8 mouse cellular contexts compared by ENCODE assay signal in genomic region chr17:88529519-88530235, GRCm38 (mm10). TPM values are rescaled to one million over a fixed set of nuclear protein-coding genes. Genes with fewer than 3 reads are reported as not detected.
A peak's percentile ranks its signal among the peaks of the same experiment; 100 is the strongest.
DNase-seq lines count a peak whose midpoint lies in the region; ATAC-seq and TF ChIP-seq lines count a peak whose summit lies in the region.

Gene Ppp1r21, plus strand, starts transcription at chr17:88530118.

- peak; percentile 67; the same call in 1 of the 2 replicates for TF ChIP-seq POLR2A in brain, embryonic 14.5 days (IDR thresholded peaks at IDR 0.05; ENCODE audit: borderline replicate concordance, extremely low read depth, insufficient read depth, insufficient read length, poor library complexity, severe bottlenecking)
- TF ChIP-seq POLR2A in liver, adult 2 months (IDR thresholded peaks at IDR 0.05; ENCODE audit: extremely low read depth, insufficient read depth, low read length): 0 out of 2 replicates have a peak, but pooled peaks have one; percentile 52
- TF ChIP-seq POLR2A in myocyte (IDR thresholded peaks at IDR 0.05; ENCODE audit: insufficient read length, low read depth): peak; percentile 71

- peak within 1 kb of the TSS; percentile 79 for H3K4me2 ChIP-seq in heart, embryonic 11.5 days
- H3K4me2 ChIP-seq in kidney, embryonic 16.5 days (replicated peaks; ENCODE audit: low read depth, low read length): peak within 1 kb of the TSS; percentile 80
- H3K4me2 ChIP-seq in myocyte (ENCODE audit: low read depth): peak within 1 kb of the TSS; percentile 91

- H3K36me3 ChIP-seq in C2C12 (ENCODE audit: control insufficient read depth, insufficient read depth) (no peaks in the 10 kb centered on the region), myocyte (ENCODE audit: control insufficient read depth, insufficient read depth) (no peaks in the 10 kb centered on the region)
- H3K36me3 ChIP-seq in erythroblast, embryonic 14.5 days (ENCODE audit: control insufficient read depth): no peaks in the 10 kb centered on the region
- no peaks in the 10 kb centered on the region for H3K36me3 ChIP-seq in heart, embryonic 11.5 days (ENCODE audit: control insufficient read depth, insufficient read depth, low read length)
- H3K36me3 ChIP-seq in kidney, embryonic 16.5 days (ENCODE audit: insufficient read depth, low read length): peaks cover 4% of the 10 kb centered on the region; the same call in 1 of the 2 replicates
- no peaks in the 10 kb centered on the region for H3K36me3 ChIP-seq in liver, adult 2 months (ENCODE audit: control insufficient read depth, insufficient read depth, low read length)
- H3K36me3 ChIP-seq in splenic B cell, adult 2 months (ENCODE audit: control insufficient read depth, insufficient read depth, low read length, poor library complexity, severe bottlenecking): no peaks in the 10 kb centered on the region

- DNase-seq in brain, embryonic 14.5 days (ENCODE audit: low read depth): peak; percentile 99
- peak; percentile 76 for DNase-seq in liver, adult 2 months (ENCODE audit: extremely low read depth, low read depth, low spot score)
- peak; percentile 95 for DNase-seq in splenic B cell, adult 2 months (ENCODE audit: low read depth, low spot score)

- H3K79me2 ChIP-seq in C2C12 (ENCODE audit: control insufficient read depth, insufficient read depth) (peaks cover 16% of the 10 kb centered on the region), myocyte (ENCODE audit: control insufficient read depth, insufficient read depth) (peaks cover 4% of the 10 kb centered on the region)
- peaks cover 13% of the 10 kb centered on the region; the same call in 1 of the 2 replicates for H3K79me2 ChIP-seq in liver, adult 2 months (ENCODE audit: control insufficient read depth, insufficient read depth, low read length)

- WGBS in heart, embryonic 11.5 days (ENCODE audit: insufficient replicate concordance): 7% methylated on average over 41 of the region's 49 CpGs
- 9% methylated on average over 42 of the region's 49 CpGs for WGBS in kidney, embryonic 16.5 days
- 5% methylated on average over 48 of the region's 49 CpGs for WGBS in liver, adult 2 months

- peak within 1 kb of the TSS; percentile 73 for H3K9ac ChIP-seq in heart, embryonic 11.5 days (ENCODE audit: low read depth, low read length)
- peak within 1 kb of the TSS; percentile 77 for H3K9ac ChIP-seq in kidney, embryonic 16.5 days (replicated peaks; ENCODE audit: low read length)
- H3K9ac ChIP-seq in liver, adult 2 months (ENCODE audit: low read depth, low read length): peak within 1 kb of the TSS; percentile 55

- H3K27ac ChIP-seq in heart, embryonic 11.5 days (ENCODE audit: low read depth, low read length): peak within 1 kb of the TSS; percentile 29; the same call in 1 of the 2 replicates
- H3K27ac ChIP-seq in kidney, embryonic 16.5 days (ENCODE audit: low read length): peak within 1 kb of the TSS; percentile 72
- peak within 1 kb of the TSS; percentile 35 for H3K27ac ChIP-seq in liver, adult 2 months (replicated peaks; ENCODE audit: insufficient read depth, low read depth, low read length)

- H3K27me3 ChIP-seq in C2C12 (ENCODE audit: control insufficient read depth, insufficient read depth, insufficient read length) (no peaks in the 10 kb centered on the region), myocyte (ENCODE audit: control insufficient read depth, insufficient read depth, insufficient read length) (no peaks in the 10 kb centered on the region)
- peaks cover 8% of the 10 kb centered on the region for H3K27me3 ChIP-seq in erythroblast, embryonic 14.5 days (ENCODE audit: control insufficient read depth)
- H3K27me3 ChIP-seq in heart, embryonic 11.5 days (ENCODE audit: control insufficient read depth, insufficient read depth, low read length): no peaks in the 10 kb centered on the region
- H3K27me3 ChIP-seq in kidney, embryonic 16.5 days (ENCODE audit: insufficient read depth, low read length): 0 out of 2 replicates have a peak, but pooled peaks cover 4% of the 10 kb centered on the region
- no peaks in the 10 kb centered on the region for H3K27me3 ChIP-seq in liver, adult 2 months (ENCODE audit: control insufficient read depth, insufficient read depth, low read length)
- no peaks in the 10 kb centered on the region for H3K27me3 ChIP-seq in splenic B cell, adult 2 months (ENCODE audit: control insufficient read depth, insufficient read depth, low read length, poor library complexity, severe bottlenecking)

- TF ChIP-seq CTCF in C2C12 (IDR thresholded peaks at IDR 0.05; ENCODE audit: control insufficient read depth, insufficient read depth, insufficient read length): no peak
- no peak for TF ChIP-seq CTCF in brain, embryonic 14.5 days (IDR thresholded peaks at IDR 0.05; ENCODE audit: borderline replicate concordance, extremely low read depth, insufficient read depth, insufficient read length)
- TF ChIP-seq CTCF in liver, adult 2 months (IDR thresholded peaks at IDR 0.05; ENCODE audit: low read depth, low read length): no peak

- H3K79me3 ChIP-seq in C2C12 (ENCODE audit: low read depth): no peaks in the 10 kb centered on the region

- peak within 1 kb of the TSS; percentile 81 for H3ac ChIP-seq in C2C12 (ENCODE audit: control insufficient read depth, insufficient read length, low read depth)
- H3ac ChIP-seq in myocyte (ENCODE audit: control insufficient read depth, insufficient read length): no peak within 1 kb of the TSS

- peak; percentile 98 for ATAC-seq in heart, embryonic 11.5 days (replicated peaks; ENCODE audit: insufficient number of reproducible peaks, low FRiP score, low TSS enrichment)
- peak; percentile 98 for ATAC-seq in kidney, embryonic 16.5 days (ENCODE audit: low FRiP score, low TSS enrichment)

- H3K4me1 ChIP-seq in erythroblast, embryonic 14.5 days (ENCODE audit: control insufficient read depth): peaks cover 24% of the 10 kb centered on the region
- H3K4me1 ChIP-seq in heart, embryonic 11.5 days (ENCODE audit: control insufficient read depth, insufficient read depth, low read length): no peaks in the 10 kb centered on the region; the same call in 1 of the 2 replicates
- peaks cover 13% of the 10 kb centered on the region for H3K4me1 ChIP-seq in kidney, embryonic 16.5 days (ENCODE audit: insufficient read depth, low read length)
- H3K4me1 ChIP-seq in liver, adult 2 months (ENCODE audit: control insufficient read depth, insufficient read depth, low read length): peaks cover 5% of the 10 kb centered on the region

- H3K4me3 ChIP-seq in C2C12 (ENCODE audit: insufficient read depth, poor library complexity, severe bottlenecking) (peak within 1 kb of the TSS; percentile 60), myocyte (peak within 1 kb of the TSS; percentile 73)
- H3K4me3 ChIP-seq in erythroblast, embryonic 14.5 days (replicated peaks): peak within 1 kb of the TSS; percentile 81
- H3K4me3 ChIP-seq in heart, embryonic 11.5 days (ENCODE audit: low read depth, low read length): peak within 1 kb of the TSS; percentile 67
- H3K4me3 ChIP-seq in kidney, embryonic 16.5 days (ENCODE audit: low read length): peak within 1 kb of the TSS; percentile 75
- H3K4me3 ChIP-seq in liver, adult 2 months (ENCODE audit: insufficient read depth, low read depth, low read length): peak within 1 kb of the TSS; percentile 79

- H3K9me3 ChIP-seq in erythroblast, embryonic 14.5 days (ENCODE audit: control insufficient read depth, low read length): no peaks in the 10 kb centered on the region
- no peaks in the 10 kb centered on the region for H3K9me3 ChIP-seq in heart, embryonic 11.5 days (replicated peaks; ENCODE audit: control insufficient read depth, low read length)
- H3K9me3 ChIP-seq in kidney, embryonic 16.5 days (ENCODE audit: low read length): no peaks in the 10 kb centered on the region

TF ChIP-seq in C2C12, 6 proteins besides CTCF, POLR2A, EP300 and RAD21:
- TF ChIP-seq CEBPB (IDR thresholded peaks at IDR 0.05; ENCODE audit: low read depth) (no peak), FOSL1 (IDR thresholded peaks at IDR 0.05; ENCODE audit: insufficient read depth, low read length, poor library complexity, severe bottlenecking) (no peak), MYOD1 (IDR thresholded peaks at IDR 0.05; ENCODE audit: control insufficient read depth, insufficient read length, low read depth) (no peak), USF1 (IDR thresholded peaks at IDR 0.05; ENCODE audit: low read depth) (no peak), MAX (IDR thresholded peaks at IDR 0.05) (no peak), MYOG (IDR thresholded peaks at IDR 0.05; ENCODE audit: control insufficient read depth, extremely low read depth, insufficient read length) (no peak)

TF ChIP-seq in myocyte, 11 proteins besides CTCF, POLR2A, EP300 and RAD21:
- TF ChIP-seq CEBPB (IDR thresholded peaks at IDR 0.05; ENCODE audit: insufficient read depth, poor library complexity, severe bottlenecking) (no peak), TCF12 (IDR thresholded peaks at IDR 0.05; ENCODE audit: insufficient read depth, poor library complexity, severe bottlenecking) (no peak), POLR2AphosphoS2 (IDR thresholded peaks at IDR 0.05; ENCODE audit: insufficient read length, low read depth) (peak; percentile 56), REST (IDR thresholded peaks at IDR 0.05; ENCODE audit: insufficient read depth, insufficient read length) (no peak), E2F4 (IDR thresholded peaks at IDR 0.05; ENCODE audit: insufficient read depth) (no peak), USF1 (IDR thresholded peaks at IDR 0.05; ENCODE audit: low read depth) (no peak)

RNA-seq across cellular contexts. Expression of gene Ppp1r21, which starts in this region (rescaled TPM):
- polyA plus RNA-seq in C2C12 (2012; fragmentation: generic; extraction: Trizol): 13.5 TPM
- 60.3 and 76.5 TPM in 2 replicates for polyA plus RNA-seq in brain, embryonic 14.5 days (2012; rRNA removed)
- polyA plus RNA-seq in erythroblast, embryonic 14.5 days (2012): 0.12 and 0.13 TPM in 2 replicates
- polyA plus RNA-seq in heart, embryonic 11.5 days (2014; fragmentation: Nextera tagmentation; extraction: Ambion mirVana): 15.9 and 16.8 TPM in 2 replicates
- 29.6 and 33.1 TPM in 2 replicates for polyA plus RNA-seq in kidney, embryonic 16.5 days (2015; fragmentation: Nextera tagmentation; extraction: Ambion mirVana)
- total RNA-seq in liver, adult 2 months (2014; rRNA removed): 17.9 and 21.7 TPM in 2 replicates
- polyA plus RNA-seq in liver, adult 2 months (2012; rRNA removed): 13.7 and 14.2 TPM in 2 replicates
- polyA plus RNA-seq in myocyte (2012; fragmentation: generic; extraction: Trizol): 11.5 TPM

Comparison
In these comparisons a context has a peak if more than half of its experiments do, and no peak if none do; other contexts are left out.
1. Peak in every context shown above with its lines: DNase-seq, ATAC-seq, H3K4me3 ChIP-seq and H3K27ac ChIP-seq.
2. RNA of gene Ppp1r21 (polyA plus RNA-seq): 60.3 to 76.5 TPM in brain, embryonic 14.5 days, 29.6 to 33.1 TPM in kidney, embryonic 16.5 days, 15.9 to 16.8 TPM in heart, embryonic 11.5 days, 13.7 to 14.2 TPM in liver, adult 2 months, 13.5 TPM in C2C12 (single experiment) and 11.5 TPM in myocyte (single experiment); 0.12 to 0.13 TPM in erythroblast, embryonic 14.5 days; every median in the first group is over 10 times any median in the second.